Mouse (Mus musculus) liver, postnatal 0 days (tissue): ENCODE data around the gene Bcl11b.

ENCODE experiments used
- CTCF ChIP-seq: sonication (generic); IDR thresholded peaks from 2 replicates; pipeline ENCODE4 v1.5.1; 2016; ENCODE audit warnings: antibody characterized with exemption, low read depth
- EP300 ChIP-seq: IDR thresholded peaks from 2 replicates; pipeline ENCODE4 v1.6.1; 2016; ENCODE audit warnings: antibody characterized with exemption, low read depth, mild to moderate bottlenecking

DNA sequence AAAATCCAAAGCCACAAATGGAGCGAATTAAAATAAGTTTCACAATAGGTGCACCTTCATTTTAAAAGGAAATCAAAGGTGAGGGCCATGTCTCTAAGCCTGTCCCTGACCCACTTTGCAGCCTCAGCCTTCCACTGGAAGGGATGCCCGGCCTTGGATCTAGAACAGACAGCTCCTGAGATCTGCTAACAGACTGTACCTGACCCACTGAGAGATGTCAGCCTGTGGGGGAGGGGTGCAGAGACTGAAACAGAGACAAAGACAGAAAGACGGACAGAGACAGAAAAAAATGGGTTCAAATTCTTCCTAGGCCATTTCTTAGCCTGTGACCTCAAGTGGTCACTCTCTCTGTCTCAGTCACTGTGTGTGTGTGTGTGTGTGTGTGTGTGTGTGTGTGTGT, 35.1 kb downstream of the Bcl11b start:
- TF ChIP-seq CTCF (no peak), EP300 (no peak)
